In genomic region chr5:27413023-27413422, GRCm38 (mm10) we compare ENCODE assay signal across 11 mouse cellular contexts.
DNase-seq lines count a peak whose midpoint lies in the region; ATAC-seq lines count a peak whose summit lies in the region.
"Had no signal": no experiment of that assay in that cellular context is flagged by ENCODE, and none has a peak within 500 bp of the region (broad histone marks: within the 10 kb centered on the region; RNA-seq: fewer than 3 reads in every experiment).

No protein-coding gene starts in this region.

- H3K36me3 ChIP-seq in kidney, embryonic 14.5 days (ENCODE audit: control insufficient read depth, insufficient read depth, low read length), result no peaks in the 10 kb centered on the region
- H3K36me3 ChIP-seq in forebrain, embryonic 15.5 days, result no peaks in the 10 kb centered on the region
- H3K36me3 ChIP-seq: neural tube, embryonic 12.5 days had no signal

- 66% methylated on average over 3 of the region's 3 CpGs for WGBS in kidney, embryonic 14.5 days
- WGBS in forebrain, embryonic 15.5 days, result 26% methylated on average over 3 of the region's 3 CpGs

- no peak overlapping the region for H3K4me3 ChIP-seq in kidney, embryonic 14.5 days (ENCODE audit: low read length)
- no peak overlapping the region for H3K4me3 ChIP-seq in forebrain, embryonic 15.5 days
- H3K4me3 ChIP-seq: neural tube, embryonic 12.5 days had no signal

- H3K4me1 ChIP-seq in kidney, embryonic 14.5 days (ENCODE audit: control insufficient read depth, insufficient read depth, low read length), result no peaks in the 10 kb centered on the region
- H3K4me1 ChIP-seq in forebrain, embryonic 15.5 days, result no peaks in the 10 kb centered on the region
- H3K4me1 ChIP-seq: neural tube, embryonic 12.5 days had no signal

- H3K27ac ChIP-seq in kidney, embryonic 14.5 days (ENCODE audit: low read depth, low read length), result no peak overlapping the region
- H3K27ac ChIP-seq in forebrain, embryonic 15.5 days (replicated peaks), result no peak overlapping the region
- H3K27ac ChIP-seq: neural tube, embryonic 12.5 days had no signal

- H3K4me2 ChIP-seq in kidney, embryonic 14.5 days (replicated peaks; ENCODE audit: low read depth, low read length), result no peak overlapping the region
- H3K4me2 ChIP-seq in forebrain, embryonic 15.5 days (replicated peaks), result no peak overlapping the region
- H3K4me2 ChIP-seq: neural tube, embryonic 12.5 days had no signal

- ATAC-seq in kidney, embryonic 14.5 days (ENCODE audit: low FRiP score, low TSS enrichment), result no peak
- ATAC-seq in forebrain, embryonic 15.5 days (replicated peaks), result no peak

- H3K9ac ChIP-seq in kidney, embryonic 14.5 days (ENCODE audit: low read depth, low read length), result no peak overlapping the region
- no peak overlapping the region for H3K9ac ChIP-seq in forebrain, embryonic 15.5 days (replicated peaks)
- H3K9ac ChIP-seq: neural tube, embryonic 12.5 days had no signal

- H3K9me3 ChIP-seq in kidney, embryonic 14.5 days (ENCODE audit: control insufficient read depth, low read length), result no peaks in the 10 kb centered on the region
- H3K9me3 ChIP-seq in forebrain, embryonic 15.5 days, result no peaks in the 10 kb centered on the region
- H3K9me3 ChIP-seq: neural tube, embryonic 12.5 days had no signal

- no peaks in the 10 kb centered on the region for H3K27me3 ChIP-seq in kidney, embryonic 14.5 days (ENCODE audit: control insufficient read depth, insufficient read depth, low read length)
- no peaks in the 10 kb centered on the region for H3K27me3 ChIP-seq in forebrain, embryonic 15.5 days
- H3K27me3 ChIP-seq: neural tube, embryonic 12.5 days had no signal

- DNase-seq in kidney, adult 18-20 months, result peak; percentile 72
- DNase-seq in adrenal gland, adult 2 months, result peak; percentile 85
- DNase-seq in gonadal fat pad, adult 2 months (ENCODE audit: low read depth), result peak; percentile 20
- peak; percentile 19 for DNase-seq in lung, postnatal 10 days
- no peak for DNase-seq in thymus, postnatal 36 days
- DNase-seq in gastrocnemius, adult 8-10 months (ENCODE audit: low spot score in 2 of 2), result no peak
- DNase-seq: liver; thymus, adult 2 months had no signal

Comparison
In these comparisons a context has a peak if more than half of its experiments do, and no peak if none do; other contexts are left out.
1. DNase-seq: peak in kidney, adult 18-20 months (single experiment), adrenal gland, adult 2 months (single experiment), gonadal fat pad, adult 2 months (single experiment) and lung, postnatal 10 days (single experiment); none in thymus, postnatal 36 days (0 of 2) and gastrocnemius, adult 8-10 months (0 of 2).